Mouse (Mus musculus): ENCODE data around the gene Gm17359. TPM values are rescaled to one million over a fixed set of nuclear protein-coding genes. Genes with fewer than 3 reads are reported as not detected.
"Not testable (repeated sequence)": the region's sequence is repeated elsewhere in the genome, so short reads cannot be mapped to it uniquely, and the experiment has no call there.

Gene Gm17359
- polyA plus RNA-seq, 1 experiment: 0.04 TPM

GRCm38 (mm10) chr3:79416944-79417680 lies 80.7 kb downstream of the Gm17359 start:
- peak; percentile 96 for DNase-seq (ENCODE audit: low read depth)
- TF ChIP-seq POLR2A (IDR thresholded peaks at IDR 0.05; ENCODE audit: borderline replicate concordance, extremely low read depth, insufficient read depth, insufficient read length, poor library complexity, severe bottlenecking) (no peak), CTCF (IDR thresholded peaks at IDR 0.05; ENCODE audit: borderline replicate concordance, extremely low read depth, insufficient read depth, insufficient read length) (no peak)

GRCm38 (mm10) chr3:79418921-79419320 lies 82.5 kb downstream of the Gm17359 start:
- no peak for TF ChIP-seq CTCF (IDR thresholded peaks at IDR 0.05; ENCODE audit: borderline replicate concordance, extremely low read depth, insufficient read depth, insufficient read length)
- TF ChIP-seq POLR2A (IDR thresholded peaks at IDR 0.05; ENCODE audit: borderline replicate concordance, extremely low read depth, insufficient read depth, insufficient read length, poor library complexity, severe bottlenecking): no peak
- no peak for DNase-seq (ENCODE audit: low read depth)

DNA sequence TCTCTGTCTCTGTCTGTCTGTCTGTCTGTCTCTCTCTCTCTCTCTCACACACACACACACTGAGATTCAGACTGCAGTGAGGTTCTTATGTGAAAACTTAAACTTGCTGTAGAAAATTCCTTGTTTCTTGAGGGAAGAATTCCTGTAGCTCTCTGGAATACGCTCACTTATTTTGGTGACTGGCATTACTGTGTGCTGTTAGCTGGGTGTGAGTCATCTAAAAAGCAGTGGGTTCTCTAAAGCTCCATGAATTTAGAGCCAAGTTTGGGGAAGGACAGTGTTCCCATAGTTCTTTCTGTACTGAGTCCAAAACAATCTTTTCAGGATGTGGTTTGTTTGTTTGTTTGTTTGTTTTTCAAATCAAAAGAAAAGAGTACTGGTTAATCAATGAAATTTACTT lies 89.0 kb downstream of the Gm17359 start:
- TF ChIP-seq POLR2A (IDR thresholded peaks at IDR 0.05; ENCODE audit: borderline replicate concordance, extremely low read depth, insufficient read depth, insufficient read length, poor library complexity, severe bottlenecking): no peak
- TF ChIP-seq CTCF (IDR thresholded peaks at IDR 0.05; ENCODE audit: borderline replicate concordance, extremely low read depth, insufficient read depth, insufficient read length): no peak

GRCm38 (mm10) chr3:79433593-79433992 lies 97.1 kb downstream of the Gm17359 start:
- TF ChIP-seq CTCF (IDR thresholded peaks at IDR 0.05; ENCODE audit: borderline replicate concordance, extremely low read depth, insufficient read depth, insufficient read length): peak; percentile 22; the same call in 1 of the 2 replicates
- no peak for TF ChIP-seq POLR2A (IDR thresholded peaks at IDR 0.05; ENCODE audit: borderline replicate concordance, extremely low read depth, insufficient read depth, insufficient read length, poor library complexity, severe bottlenecking)
- DNase-seq (ENCODE audit: low read depth): no peak

More for the DNA sequence above, 89.0 kb downstream of the Gm17359 start:
- no peak for DNase-seq (ENCODE audit: low read depth)

GRCm38 (mm10) chr3:79434436-79434835 lies 98.0 kb downstream of the Gm17359 start:
- no peak for TF ChIP-seq POLR2A (IDR thresholded peaks at IDR 0.05; ENCODE audit: borderline replicate concordance, extremely low read depth, insufficient read depth, insufficient read length, poor library complexity, severe bottlenecking)
- TF ChIP-seq CTCF (IDR thresholded peaks at IDR 0.05; ENCODE audit: borderline replicate concordance, extremely low read depth, insufficient read depth, insufficient read length): no peak
- no peak for DNase-seq (ENCODE audit: low read depth)

DNA sequence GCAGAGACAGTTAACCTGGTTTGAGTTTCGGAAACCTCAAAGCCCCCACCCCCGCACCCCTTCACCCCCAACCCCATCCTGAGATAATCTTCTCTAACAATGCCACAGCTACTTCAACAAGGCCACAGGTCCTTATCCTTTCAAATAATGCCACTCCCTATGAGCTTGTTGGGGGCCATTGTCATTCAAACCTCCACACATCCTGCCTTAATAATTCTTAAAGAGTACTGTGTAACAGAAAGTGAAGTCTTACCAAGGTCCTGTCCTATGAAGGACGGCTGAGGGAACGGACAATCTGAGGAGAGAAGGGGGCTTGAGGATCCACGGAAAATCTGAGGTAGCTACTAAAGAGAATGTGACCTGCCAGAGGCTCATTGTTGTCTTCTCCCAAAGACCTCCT lies 98.5 kb downstream of the Gm17359 start:
- TF ChIP-seq CTCF (IDR thresholded peaks at IDR 0.05; ENCODE audit: borderline replicate concordance, extremely low read depth, insufficient read depth, insufficient read length) (no peak), POLR2A (IDR thresholded peaks at IDR 0.05; ENCODE audit: borderline replicate concordance, extremely low read depth, insufficient read depth, insufficient read length, poor library complexity, severe bottlenecking) (no peak)
- no peak for DNase-seq (ENCODE audit: low read depth)

DNA sequence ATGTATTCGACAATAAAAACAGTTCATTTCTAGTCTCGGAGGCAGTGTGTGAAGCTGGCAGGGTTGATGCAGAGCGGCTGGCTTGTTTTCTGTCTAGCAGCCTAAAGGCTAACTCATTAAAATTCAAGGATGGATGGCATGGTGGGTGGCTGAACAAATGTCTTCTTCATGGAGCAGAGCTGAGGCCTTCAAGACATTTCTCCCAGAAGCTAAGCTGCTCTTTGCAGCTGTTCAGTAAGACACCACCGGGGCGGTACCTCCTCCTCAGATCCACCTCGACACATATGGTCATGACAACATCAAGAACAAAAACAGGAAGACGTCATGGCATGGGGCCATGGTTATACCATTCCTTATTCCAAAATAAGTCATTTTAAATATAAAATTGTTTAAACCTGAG lies 99.7 kb downstream of the Gm17359 start:
- peak; percentile 27 for DNase-seq (ENCODE audit: low read depth)
- TF ChIP-seq CTCF (IDR thresholded peaks at IDR 0.05; ENCODE audit: borderline replicate concordance, extremely low read depth, insufficient read depth, insufficient read length): no peak
- TF ChIP-seq POLR2A (IDR thresholded peaks at IDR 0.05; ENCODE audit: borderline replicate concordance, extremely low read depth, insufficient read depth, insufficient read length, poor library complexity, severe bottlenecking): no peak

DNA sequence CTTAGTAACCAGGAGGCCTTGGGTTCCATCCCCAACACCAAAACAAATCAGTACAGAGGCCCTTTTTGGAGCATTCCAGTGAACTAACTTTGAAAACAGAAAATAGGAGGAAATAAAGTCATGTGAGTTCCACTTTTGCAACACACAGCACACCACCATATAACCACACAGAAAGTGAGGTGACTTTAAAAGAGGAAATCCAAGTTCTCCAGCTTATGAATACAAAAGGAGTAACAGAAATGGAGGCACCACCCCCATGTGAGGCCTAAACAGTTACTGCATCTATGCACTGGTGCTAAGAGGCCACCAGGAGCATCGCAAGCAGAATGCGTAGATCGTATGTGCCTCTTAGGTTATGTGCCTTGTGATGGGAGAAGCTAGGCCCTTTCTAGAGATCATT lies 101.8 kb downstream of the Gm17359 start:
- no peak for DNase-seq (ENCODE audit: low read depth)
- TF ChIP-seq POLR2A (IDR thresholded peaks at IDR 0.05; ENCODE audit: borderline replicate concordance, extremely low read depth, insufficient read depth, insufficient read length, poor library complexity, severe bottlenecking) (no peak), CTCF (IDR thresholded peaks at IDR 0.05; ENCODE audit: borderline replicate concordance, extremely low read depth, insufficient read depth, insufficient read length) (no peak)

DNA sequence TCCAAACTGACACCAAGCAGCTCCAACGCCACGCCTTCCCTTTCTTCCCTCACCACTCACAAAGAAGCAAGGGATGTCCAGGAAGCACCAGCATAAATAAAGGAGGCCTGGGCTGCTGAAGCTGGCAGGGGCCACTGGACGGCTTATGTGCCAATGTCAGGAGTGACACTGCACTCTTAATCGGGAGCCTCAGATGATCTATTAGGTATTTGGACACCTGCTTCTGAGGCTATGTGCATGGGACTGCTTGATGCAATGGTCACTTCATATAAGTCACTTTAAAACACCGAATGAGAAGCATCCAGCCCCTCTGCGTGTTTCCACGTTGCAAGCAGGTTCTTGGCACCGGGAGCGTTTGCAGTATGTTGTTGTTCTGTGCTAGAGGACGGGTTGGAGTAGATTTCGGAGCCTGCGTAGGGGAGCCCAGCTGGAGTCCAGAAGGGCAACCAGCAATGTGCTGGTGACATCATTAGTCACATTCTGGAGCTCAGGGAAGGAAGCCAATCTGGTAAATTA lies 104.6 kb downstream of the Gm17359 start:
- TF ChIP-seq POLR2A (IDR thresholded peaks at IDR 0.05; ENCODE audit: borderline replicate concordance, extremely low read depth, insufficient read depth, insufficient read length, poor library complexity, severe bottlenecking) (no peak), CTCF (IDR thresholded peaks at IDR 0.05; ENCODE audit: borderline replicate concordance, extremely low read depth, insufficient read depth, insufficient read length) (no peak)
- DNase-seq (ENCODE audit: low read depth): peak; percentile 93

DNA sequence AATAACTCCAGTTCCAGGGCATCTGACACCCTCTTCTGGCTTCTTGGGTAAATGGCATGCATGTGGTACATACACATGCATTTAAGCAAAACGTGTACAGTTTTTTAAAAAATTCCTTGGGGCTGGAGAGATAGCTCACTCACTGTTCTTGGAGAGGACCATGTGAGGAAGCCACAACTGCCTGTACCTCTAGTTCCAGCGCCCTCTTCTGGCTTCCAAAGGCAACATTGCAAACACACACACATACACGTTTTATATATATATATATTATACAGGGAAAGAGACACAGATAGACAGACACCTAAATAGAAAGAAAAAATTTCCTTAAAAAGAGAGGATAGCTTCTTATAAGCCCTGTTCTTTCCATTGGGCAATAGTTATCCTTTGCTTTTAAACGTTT lies 107.4 kb downstream of the Gm17359 start:
- TF ChIP-seq POLR2A (IDR thresholded peaks at IDR 0.05; ENCODE audit: borderline replicate concordance, extremely low read depth, insufficient read depth, insufficient read length, poor library complexity, severe bottlenecking) (no peak), CTCF (IDR thresholded peaks at IDR 0.05; ENCODE audit: borderline replicate concordance, extremely low read depth, insufficient read depth, insufficient read length) (no peak)
- DNase-seq (ENCODE audit: low read depth): no peak

GRCm38 (mm10) chr3:79445041-79445440 lies 108.6 kb downstream of the Gm17359 start:
- TF ChIP-seq POLR2A (IDR thresholded peaks at IDR 0.05; ENCODE audit: borderline replicate concordance, extremely low read depth, insufficient read depth, insufficient read length, poor library complexity, severe bottlenecking) (no peak), CTCF (IDR thresholded peaks at IDR 0.05; ENCODE audit: borderline replicate concordance, extremely low read depth, insufficient read depth, insufficient read length) (no peak)
- no peak for DNase-seq (ENCODE audit: low read depth)

- TF ChIP-seq CTCF (IDR thresholded peaks at IDR 0.05; ENCODE audit: borderline replicate concordance, extremely low read depth, insufficient read depth, insufficient read length) (no peak), POLR2A (IDR thresholded peaks at IDR 0.05; ENCODE audit: borderline replicate concordance, extremely low read depth, insufficient read depth, insufficient read length, poor library complexity, severe bottlenecking) (no peak)
- no peak for DNase-seq (ENCODE audit: low read depth)
Measured at GRCm38 (mm10) chr3:79446124-79446523, 109.7 kb downstream of the Gm17359 start.

DNA sequence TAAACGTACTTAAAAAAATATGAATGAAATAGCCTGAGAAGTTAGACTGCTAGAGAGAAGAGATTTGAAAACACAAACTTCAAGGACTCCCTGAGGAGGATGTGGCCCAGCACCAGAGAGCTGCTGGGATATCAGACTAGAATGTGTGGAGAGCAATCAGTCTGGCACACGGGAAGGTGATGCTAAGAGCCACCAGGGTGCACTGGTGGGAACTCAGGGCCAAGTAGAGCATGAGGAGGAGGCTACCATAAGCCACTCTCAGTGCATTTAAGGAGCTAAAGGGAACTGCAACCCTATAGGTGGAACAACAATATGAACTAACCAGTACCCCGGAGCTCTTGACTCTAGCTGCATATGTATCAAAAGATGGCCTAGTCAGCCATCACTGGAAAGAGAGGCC lies 110.2 kb downstream of the Gm17359 start:
- DNase-seq (ENCODE audit: low read depth): not testable (repeated sequence)

Data from brain, embryonic 14.5 days (tissue).